Mouse (Mus musculus): ENCODE measurements around the gene Isl1.

Gene Isl1

GRCm38 (mm10) chr13:116309584-116310462, at the start of gene Isl1:
Gene Isl1, minus strand, starts transcription at chr13:116309689.
- DNase-seq (ENCODE audit: low read depth, low spot score) = no peak

GRCm38 (mm10) chr13:116335763-116336162, 26.3 kb upstream of the Isl1 start:
- DNase-seq (ENCODE audit: low read depth, low spot score) = no peak

GRCm38 (mm10) chr13:116313636-116314530, 4.4 kb upstream of the Isl1 start:
- no peak for DNase-seq (ENCODE audit: low read depth, low spot score)

GRCm38 (mm10) chr13:116311871-116312720, 2.6 kb upstream of the Isl1 start:
- no peak for DNase-seq (ENCODE audit: low read depth, low spot score)

GRCm38 (mm10) chr13:116311011-116311410, 1.5 kb upstream of the Isl1 start:
- no peak for DNase-seq (ENCODE audit: low read depth, low spot score)

GRCm38 (mm10) chr13:116310463-116310765, 925 bp upstream of the Isl1 start:
- no peak for DNase-seq (ENCODE audit: low read depth, low spot score)

- DNase-seq (ENCODE audit: low read depth, low spot score) = no peak
These were observed 431 bp downstream of the Isl1 start for GRCm38 (mm10) chr13:116308933-116309583.

- no peak for DNase-seq (ENCODE audit: low read depth, low spot score)
These were observed 1.2 kb downstream of the Isl1 start for GRCm38 (mm10) chr13:116308121-116308932.

- no peak for DNase-seq (ENCODE audit: low read depth, low spot score)
These were observed 2.9 kb downstream of the Isl1 start for GRCm38 (mm10) chr13:116306591-116306990.

- DNase-seq (ENCODE audit: low read depth, low spot score) = no peak
These were observed 3.8 kb downstream of the Isl1 start for GRCm38 (mm10) chr13:116305721-116306120.

GRCm38 (mm10) chr13:116304713-116305470, 4.6 kb downstream of the Isl1 start:
- no peak for DNase-seq (ENCODE audit: low read depth, low spot score)

GRCm38 (mm10) chr13:116303766-116304165, 5.7 kb downstream of the Isl1 start:
- no peak for DNase-seq (ENCODE audit: low read depth, low spot score)

GRCm38 (mm10) chr13:116302861-116303260, 6.6 kb downstream of the Isl1 start:
- no peak for DNase-seq (ENCODE audit: low read depth, low spot score)

- DNase-seq (ENCODE audit: low read depth, low spot score) = no peak
These were observed 7.8 kb downstream of the Isl1 start for GRCm38 (mm10) chr13:116301706-116302105.

- no peak for DNase-seq (ENCODE audit: low read depth, low spot score)
These were observed 10.2 kb downstream of the Isl1 start for GRCm38 (mm10) chr13:116299241-116299640.

GRCm38 (mm10) chr13:116298641-116299170, 10.8 kb downstream of the Isl1 start:
- no peak for DNase-seq (ENCODE audit: low read depth, low spot score)

GRCm38 (mm10) chr13:116298001-116298400, 11.5 kb downstream of the Isl1 start:
- no peak for DNase-seq (ENCODE audit: low read depth, low spot score)

- DNase-seq (ENCODE audit: low read depth, low spot score) = no peak
These were observed 12.3 kb downstream of the Isl1 start for GRCm38 (mm10) chr13:116297048-116297811.
